Mouse (Mus musculus) liver (tissue): ENCODE measurements at regions not wholly inside any gene's neighbourhood (a gene's known extent, or its start where the extent isn't known, plus 50 kb on each side); places are given as distances from the start of the nearest gene placed in this dataset.

Experiments
- DNase-seq: peaks from one replicate; pipeline ENCODE4 v3.0.0-alpha.2; 2020; ENCODE audit warnings: mixed read lengths

GRCm38 (mm10) chr17:4201300-4201699 is 505.2 kb upstream of the Nox3 start:
- no peak for DNase-seq

GRCm38 (mm10) chr17:4208142-4208925 is 512.3 kb upstream of the Nox3 start:
- DNase-seq: no peak

GRCm38 (mm10) chr17:4209650-4210049 is 513.6 kb upstream of the Nox3 start:
- DNase-seq: no peak

- no peak for DNase-seq
These were observed 516.5 kb upstream of the Nox3 start for GRCm38 (mm10) chr17:4212586-4212985.

- no peak for DNase-seq
These were observed 518.9 kb upstream of the Nox3 start for GRCm38 (mm10) chr17:4214970-4215369.

- no peak for DNase-seq
These were observed 520.1 kb upstream of the Nox3 start for GRCm38 (mm10) chr17:4216203-4216602.

GRCm38 (mm10) chr17:4216750-4217149 is 520.7 kb upstream of the Nox3 start:
- DNase-seq: no peak

GRCm38 (mm10) chr17:4220661-4221360 is 524.8 kb upstream of the Nox3 start:
- DNase-seq: no peak

- DNase-seq: no peak
These were observed 531.8 kb upstream of the Nox3 start for GRCm38 (mm10) chr17:4227889-4228288.

GRCm38 (mm10) chr17:4229969-4230368 is 533.9 kb upstream of the Nox3 start:
- DNase-seq: no peak

GRCm38 (mm10) chr17:4250476-4250875 is 554.4 kb upstream of the Nox3 start:
- no peak for DNase-seq

- no peak for DNase-seq
These were observed 569.4 kb upstream of the Nox3 start for GRCm38 (mm10) chr17:4265471-4265870.

GRCm38 (mm10) chr17:4265946-4266345 is 569.9 kb upstream of the Nox3 start:
- no peak for DNase-seq

- DNase-seq: no peak
These were observed 570.4 kb upstream of the Nox3 start for GRCm38 (mm10) chr17:4266487-4266886.

- DNase-seq: no peak
These were observed 572.3 kb upstream of the Nox3 start for GRCm38 (mm10) chr17:4268380-4268779.

GRCm38 (mm10) chr17:4272456-4272855 is 576.4 kb upstream of the Nox3 start:
- no peak for DNase-seq

GRCm38 (mm10) chr17:4276722-4277121 is 580.7 kb upstream of the Nox3 start:
- DNase-seq: no peak

- no peak for DNase-seq
These were observed 582.3 kb upstream of the Nox3 start for GRCm38 (mm10) chr17:4278239-4278827.

- DNase-seq: no peak
These were observed 585.4 kb upstream of the Nox3 start for GRCm38 (mm10) chr17:4281451-4281850.

- DNase-seq: no peak
These were observed 595.4 kb upstream of the Nox3 start for GRCm38 (mm10) chr17:4291418-4291817.

GRCm38 (mm10) chr17:4296521-4297155 is 600.6 kb upstream of the Nox3 start:
- no peak for DNase-seq

- DNase-seq: no peak
These were observed 601.1 kb upstream of the Nox3 start for GRCm38 (mm10) chr17:4297156-4297535.

GRCm38 (mm10) chr17:4301142-4301853 is 605.2 kb upstream of the Nox3 start:
- no peak for DNase-seq
